ENCODE assay signal across 17 mouse cellular contexts in genomic region chr5:28063989-28064624, GRCm38 (mm10). TPM values are rescaled to one million over a fixed set of nuclear protein-coding genes. Genes with fewer than 3 reads are reported as not detected.
A peak's percentile ranks its signal among the peaks of the same experiment; 100 is the strongest.
DNase-seq lines count a peak whose midpoint lies in the region; ATAC-seq and TF ChIP-seq lines count a peak whose summit lies in the region.
"Had no signal": no experiment of that assay in that cellular context is flagged by ENCODE, and none has a peak within 500 bp of the region (broad histone marks: within the 10 kb centered on the region; RNA-seq: fewer than 3 reads in every experiment).

No protein-coding gene starts in this region.

- POLR2A ChIA-PET in Patski (lab: Charles Lee) = no interaction called here

- H3K36me3 ChIP-seq in lung, embryonic 14.5 days (ENCODE audit: insufficient read depth) = no peaks in the 10 kb centered on the region
- H3K36me3 ChIP-seq in intestine, postnatal 0 days (ENCODE audit: control insufficient read depth, insufficient read depth) = no peaks in the 10 kb centered on the region
- H3K36me3 ChIP-seq: forebrain, embryonic 15.5 days; hindbrain, embryonic 12.5 days; stomach, embryonic 15.5 days had no signal

- no peak overlapping the region for H3K4me3 ChIP-seq in lung, embryonic 14.5 days (ENCODE audit: low read depth, low read length)
- no peak overlapping the region for H3K4me3 ChIP-seq in lung, adult 2 months (replicated peaks; ENCODE audit: extremely low read depth, low read depth, low read length)
- no peak overlapping the region for H3K4me3 ChIP-seq in intestine, postnatal 0 days (ENCODE audit: low read depth, low read length)
- H3K4me3 ChIP-seq: forebrain, embryonic 15.5 days; hindbrain, embryonic 12.5 days; stomach, embryonic 15.5 days had no signal

- H3K4me2 ChIP-seq in lung, embryonic 14.5 days = no peak overlapping the region
- no peak overlapping the region for H3K4me2 ChIP-seq in intestine, postnatal 0 days (replicated peaks; ENCODE audit: low read depth)
- H3K4me2 ChIP-seq: forebrain, embryonic 15.5 days; hindbrain, embryonic 12.5 days; liver, embryonic 11.5 days; stomach, embryonic 15.5 days had no signal

- H3K27ac ChIP-seq in lung, embryonic 14.5 days (ENCODE audit: low read depth) = peak overlapping the region; percentile 12; the same call in 1 of the 2 replicates
- peak overlapping the region; percentile 22; the same call in 1 of the 2 replicates for H3K27ac ChIP-seq in intestine, postnatal 0 days (ENCODE audit: low read depth, low read length)
- H3K27ac ChIP-seq: forebrain, embryonic 15.5 days; hindbrain, embryonic 12.5 days; stomach, embryonic 15.5 days had no signal

- H3K9ac ChIP-seq in lung, embryonic 14.5 days = no peak overlapping the region
- H3K9ac ChIP-seq in intestine, postnatal 0 days (ENCODE audit: low read depth, low read length) = no peak overlapping the region
- H3K9ac ChIP-seq: forebrain, embryonic 15.5 days; hindbrain, embryonic 12.5 days; stomach, embryonic 15.5 days had no signal

- H3K9me3 ChIP-seq in lung, embryonic 14.5 days (ENCODE audit: low read depth, low read length) = no peaks in the 10 kb centered on the region
- no peaks in the 10 kb centered on the region for H3K9me3 ChIP-seq in intestine, postnatal 0 days (ENCODE audit: control insufficient read depth)
- H3K9me3 ChIP-seq: forebrain, embryonic 15.5 days; hindbrain, embryonic 12.5 days; stomach, embryonic 15.5 days had no signal

- CTCF ChIA-PET in Patski (lab: Charles Lee) = interaction anchor here (1.3 kb wide), 1 partner anchor 18 kb away, joined by 4 read pairs; no protein-coding TSS in a partner anchor

- ATAC-seq in lung, embryonic 14.5 days (ENCODE audit: insufficient read depth) = no peak
- peak; percentile 48 for ATAC-seq in Patski
- ATAC-seq in intestine, postnatal 0 days = no peak; the same call in 1 of the 2 replicates
- no peak for ATAC-seq in frontal cortex, adult (ENCODE audit: low TSS enrichment)
- ATAC-seq: forebrain, embryonic 15.5 days had no signal

- in situ Hi-C loops in Patski (cut with MboI; ENCODE audit: low pct_unique_long_range_greater_than_20kb) = no loop called here

- H3K27me3 ChIP-seq in lung, embryonic 14.5 days (ENCODE audit: insufficient read depth, low read length) = no peaks in the 10 kb centered on the region
- H3K27me3 ChIP-seq in Patski = no peaks in the 10 kb centered on the region
- no peaks in the 10 kb centered on the region for H3K27me3 ChIP-seq in intestine, postnatal 0 days (replicated peaks; ENCODE audit: control insufficient read depth, insufficient read depth, low read length)
- H3K27me3 ChIP-seq: forebrain, embryonic 15.5 days; hindbrain, embryonic 12.5 days; stomach, embryonic 15.5 days had no signal

- WGBS in lung, embryonic 14.5 days = 60% methylated on average over 3 of the region's 3 CpGs
- 42% methylated on average over 3 of the region's 3 CpGs for WGBS in lung, adult 2 months
- WGBS in intestine, postnatal 0 days = 41% methylated on average over 3 of the region's 3 CpGs

- no peak for TF ChIP-seq POLR2A in lung, adult 2 months (IDR thresholded peaks at IDR 0.05; ENCODE audit: borderline replicate concordance, extremely low read depth, low read depth, low read length)

- TF ChIP-seq CTCF in lung, embryonic 14.5 days (IDR thresholded peaks at IDR 0.05; ENCODE audit: low read depth) = no peak
- no peak for TF ChIP-seq CTCF in lung, adult 2 months (IDR thresholded peaks at IDR 0.05; ENCODE audit: insufficient read depth, low read length)
- TF ChIP-seq CTCF in Patski (IDR thresholded peaks at IDR 0.05) = no peak
- no peak for TF ChIP-seq CTCF in intestine, postnatal 0 days (IDR thresholded peaks at IDR 0.05; ENCODE audit: low read depth)

- H3K4me1 ChIP-seq in lung, embryonic 14.5 days (ENCODE audit: insufficient read depth) = no peaks in the 10 kb centered on the region; the same call in 1 of the 2 replicates
- H3K4me1 ChIP-seq in lung, adult 2 months (ENCODE audit: control insufficient read depth, insufficient read depth, low read length) = peaks cover 2% of the 10 kb centered on the region; the same call in 1 of the 2 replicates
- peaks cover 14% of the 10 kb centered on the region; the same call in 1 of the 2 replicates for H3K4me1 ChIP-seq in intestine, postnatal 0 days (replicated peaks; ENCODE audit: control insufficient read depth, insufficient read depth, low read length)
- H3K4me1 ChIP-seq: forebrain, embryonic 15.5 days; hindbrain, embryonic 12.5 days had no signal

- DNase-seq in lung, embryonic 14.5 days = no peak
- DNase-seq in lung, adult 2 months = no peak
- DNase-seq in A20 (ENCODE audit: low read depth, low spot score) (peak; percentile 23), Patski (ENCODE audit: low read depth, low spot score) (no peak)
- DNase-seq in kidney, adult 8-10 months = no peak
- no peak for DNase-seq in left cerebral cortex, postnatal 25 days (ENCODE audit: low spot score in 2 of 2)
- DNase-seq: cerebellum, postnatal 36 days; kidney, postnatal 14 days; lung, postnatal 36 days; spleen, adult 18-20 months; thymus, postnatal 36 days had no signal

- intact Hi-C loops in left cerebral cortex, postnatal 25 days (cut with DNase I) = no loop called here

RNA-seq across cellular contexts. Expression of gene Insig1, which starts 7.1 kb away (rescaled TPM):
- polyA plus RNA-seq in lung, embryonic 14.5 days (2014; fragmentation: Nextera tagmentation; extraction: Ambion mirVana) = 66.5 and 74.8 TPM in 2 replicates
- polyA plus RNA-seq in lung, adult 2 months (2012; rRNA removed) = 95.3 and 95.8 TPM in 2 replicates
- 19.8 TPM for polyA plus RNA-seq in Patski (2021)
- 100 and 102 TPM in 2 replicates for polyA plus RNA-seq in intestine, postnatal 0 days (2015; fragmentation: Nextera tagmentation; extraction: Ambion mirVana)
- 10 to 100 TPM; 68.1 to 74.9 TPM for total RNA-seq in left cerebral cortex, postnatal 25 days (2021)
